Mouse (Mus musculus): ENCODE results near the gene Frmd4a. TPM values are rescaled to one million over a fixed set of nuclear protein-coding genes. Genes with fewer than 3 reads are reported as not detected.

Gene Frmd4a
- polyA plus RNA-seq, 1 experiment from 2014 or later = 3.8 TPM

DNA sequence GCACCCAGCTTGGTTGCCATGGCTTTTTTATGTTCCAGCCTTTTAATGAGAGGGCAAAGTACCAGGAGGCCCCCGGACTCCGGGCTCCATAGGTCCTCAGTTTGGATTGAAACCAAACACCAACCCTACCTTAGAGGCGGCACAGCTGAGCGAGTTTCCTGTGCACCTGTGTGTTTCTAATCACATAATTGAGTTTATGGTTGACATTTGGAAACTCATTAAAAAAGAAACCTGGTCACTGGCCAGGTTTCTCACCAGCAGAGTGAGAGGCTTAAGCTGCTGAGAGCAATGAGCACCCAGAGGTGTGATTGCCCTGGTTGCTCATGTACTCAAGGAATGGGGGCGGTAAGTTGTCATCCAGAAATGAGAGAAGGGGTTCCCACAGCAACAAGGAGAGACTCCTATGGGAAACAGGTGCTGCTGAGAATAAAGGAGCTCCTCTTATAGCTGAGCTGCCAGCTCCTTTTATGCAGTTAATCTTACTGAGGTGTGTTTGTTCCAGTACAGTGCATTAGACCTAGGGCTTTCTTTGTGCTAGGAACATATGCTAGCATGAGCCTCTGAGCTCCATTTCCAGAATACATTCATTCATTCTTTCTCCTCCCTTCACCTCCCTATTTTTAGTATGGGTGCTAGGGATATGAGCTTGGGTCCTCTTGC is 529.6 kb downstream of the Frmd4a start:
- no peak overlapping the region for H3K27ac ChIP-seq (replicated peaks)

DNA sequence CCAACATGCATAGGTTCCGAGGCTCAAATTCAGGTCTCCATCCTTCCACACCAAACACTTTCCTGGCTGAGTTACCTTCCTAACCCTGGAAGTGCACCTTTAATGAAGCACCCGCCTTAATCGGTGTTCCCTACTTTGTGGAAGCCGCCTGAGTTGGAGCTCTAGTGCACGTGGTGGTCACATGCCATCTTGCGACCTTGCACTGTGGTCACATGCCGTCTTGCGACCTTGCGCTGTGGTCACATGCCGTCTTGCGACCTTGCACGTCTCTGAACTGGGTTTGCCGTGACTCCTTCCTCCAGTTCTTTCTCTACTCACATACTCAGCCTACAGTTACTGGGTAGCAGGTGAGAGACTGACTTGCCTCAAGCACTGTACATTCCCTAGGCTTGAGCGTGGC is 531.8 kb downstream of the Frmd4a start:
- Histone ChIP-seq H3K36me3 (ENCODE audit: control insufficient read depth, insufficient read depth, low read length) (no peaks in the 10 kb centered on the region), H3K9me3 (ENCODE audit: control insufficient read depth, low read length) (no peaks in the 10 kb centered on the region), H3K27me3 (ENCODE audit: control insufficient read depth, insufficient read depth, low read length) (no peaks in the 10 kb centered on the region), H3K9ac (ENCODE audit: low read length) (no peak overlapping the region), H3K4me1 (replicated peaks; ENCODE audit: control insufficient read depth, insufficient read depth) (no peaks in the 10 kb centered on the region), H3K4me3 (ENCODE audit: low read depth, low read length) (no peak overlapping the region), H3K27ac (replicated peaks) (no peak overlapping the region), H3K4me2 (replicated peaks; ENCODE audit: low read depth) (no peak overlapping the region)
- TF ChIP-seq CTCF (IDR thresholded peaks at IDR 0.05; ENCODE audit: low read depth) (no peak), EP300 (optimal IDR thresholded peaks at IDR 0.05) (no peak)
- DNase-seq (ENCODE audit: low spot score) = no peak
- 87% methylated on average over 14 of the region's 14 CpGs for WGBS
- ATAC-seq (ENCODE audit: low FRiP score, low TSS enrichment) = 0 out of 2 replicates have a peak, but pooled peaks have one; percentile 28

More for the DNA sequence above, 529.6 kb downstream of the Frmd4a start:
- ATAC-seq (ENCODE audit: low FRiP score, low TSS enrichment) = no peak
- Histone ChIP-seq H3K36me3 (ENCODE audit: control insufficient read depth, insufficient read depth, low read length) (no peaks in the 10 kb centered on the region), H3K9me3 (ENCODE audit: control insufficient read depth, low read length) (no peaks in the 10 kb centered on the region), H3K4me3 (ENCODE audit: low read depth, low read length) (no peak overlapping the region), H3K4me2 (replicated peaks; ENCODE audit: low read depth) (no peak overlapping the region), H3K9ac (ENCODE audit: low read length) (no peak overlapping the region), H3K27me3 (ENCODE audit: control insufficient read depth, insufficient read depth, low read length) (no peaks in the 10 kb centered on the region), H3K4me1 (replicated peaks; ENCODE audit: control insufficient read depth, insufficient read depth) (no peaks in the 10 kb centered on the region)
- 65% methylated on average over 5 of the region's 5 CpGs for WGBS
- no peak for DNase-seq (ENCODE audit: low spot score)
- TF ChIP-seq EP300 (optimal IDR thresholded peaks at IDR 0.05) (no peak), CTCF (IDR thresholded peaks at IDR 0.05; ENCODE audit: low read depth) (no peak)

DNA sequence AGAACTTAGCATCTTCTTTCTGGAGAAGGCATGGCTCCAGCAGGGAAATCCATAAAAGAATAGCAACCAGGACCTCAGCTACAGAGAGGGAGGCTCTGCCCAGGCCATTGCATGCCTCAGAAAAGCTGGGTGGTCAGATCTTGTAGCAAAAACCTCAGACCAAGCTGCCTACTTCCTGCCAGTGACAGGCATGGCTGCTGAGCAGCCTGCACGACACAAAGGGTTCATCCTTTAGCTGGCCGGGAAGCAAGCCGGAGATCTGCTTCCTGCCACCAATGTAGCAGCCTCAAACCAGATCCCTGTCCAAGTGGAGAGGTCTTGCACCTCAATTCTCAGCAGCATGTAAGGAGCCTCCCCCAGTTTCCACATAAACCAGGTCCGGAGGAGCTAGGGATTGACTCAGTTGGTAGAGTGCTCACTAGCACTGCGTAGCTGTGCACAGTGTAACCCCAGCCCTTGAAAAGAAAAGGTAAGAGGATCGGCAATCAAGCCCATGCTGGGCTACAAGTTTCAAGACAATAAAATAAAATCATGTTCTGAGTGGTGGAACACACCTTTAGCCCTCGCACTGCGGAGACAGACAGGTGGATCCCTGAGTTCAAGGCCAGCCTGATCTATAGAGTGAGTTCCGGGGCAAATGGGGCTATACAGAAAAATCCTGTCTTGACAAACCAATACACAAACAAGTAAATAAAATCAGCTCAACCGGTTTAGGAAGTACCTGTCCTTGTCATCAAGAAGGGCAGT is 532.7 kb downstream of the Frmd4a start:
- no peak overlapping the region for H3K27ac ChIP-seq (replicated peaks)
- H3K36me3 ChIP-seq (ENCODE audit: control insufficient read depth, insufficient read depth, low read length) = no peaks in the 10 kb centered on the region
- DNase-seq (ENCODE audit: low spot score) (no peak), ATAC-seq (ENCODE audit: low FRiP score, low TSS enrichment) (peak; percentile 43; the same call in 1 of the 2 replicates)
- H3K4me1 ChIP-seq (replicated peaks; ENCODE audit: control insufficient read depth, insufficient read depth) = no peaks in the 10 kb centered on the region
- TF ChIP-seq EP300 (optimal IDR thresholded peaks at IDR 0.05) = no peak
- TF ChIP-seq CTCF (IDR thresholded peaks at IDR 0.05; ENCODE audit: low read depth) = no peak
- H3K9ac ChIP-seq (ENCODE audit: low read length) = no peak overlapping the region
- 82% methylated on average over 10 of the region's 10 CpGs for WGBS
- no peak overlapping the region for H3K4me3 ChIP-seq (ENCODE audit: low read depth, low read length)
- no peaks in the 10 kb centered on the region for H3K27me3 ChIP-seq (ENCODE audit: control insufficient read depth, insufficient read depth, low read length)
- H3K9me3 ChIP-seq (ENCODE audit: control insufficient read depth, low read length) = no peaks in the 10 kb centered on the region
- H3K4me2 ChIP-seq (replicated peaks; ENCODE audit: low read depth) = no peak overlapping the region

DNA sequence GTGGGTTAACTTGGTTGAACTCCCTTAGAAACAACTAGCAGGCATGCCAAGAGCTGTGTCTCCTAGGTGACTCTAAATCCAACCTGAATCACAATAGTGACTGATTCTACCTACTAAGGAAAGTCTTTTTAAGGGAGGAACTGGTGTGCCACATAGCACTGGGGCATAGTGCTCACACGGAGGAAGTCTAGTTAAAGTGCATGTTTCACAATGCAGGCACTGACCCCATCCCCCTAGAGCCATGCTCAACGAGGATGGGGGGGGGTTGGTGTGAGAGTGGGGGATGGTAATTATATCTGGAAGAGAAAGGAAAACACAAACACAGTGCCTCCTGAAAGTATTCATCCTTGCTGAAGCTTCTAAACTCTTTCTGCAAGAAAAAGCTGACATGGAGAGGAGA is 533.9 kb downstream of the Frmd4a start:
- no peak for DNase-seq (ENCODE audit: low spot score)

DNA sequence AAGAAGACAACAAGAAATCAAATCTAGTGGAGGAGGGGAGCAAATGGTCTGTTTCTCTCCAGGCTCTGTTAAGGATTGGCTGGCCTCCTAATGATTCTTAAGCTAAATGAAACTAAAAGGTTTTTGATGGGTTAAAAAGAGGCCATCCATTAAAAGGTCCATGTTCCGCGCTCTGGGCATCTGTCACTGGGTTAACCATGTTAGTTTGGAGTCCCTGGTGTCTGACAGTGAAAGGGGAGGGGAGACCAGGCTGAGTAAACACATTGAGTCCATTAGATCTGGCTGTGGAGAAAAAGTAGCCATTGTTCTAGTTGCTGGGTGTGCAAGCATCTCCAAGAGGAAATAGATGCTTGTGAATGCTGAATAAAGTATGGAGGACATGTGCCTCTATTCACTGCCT is 534.3 kb downstream of the Frmd4a start:
- TF ChIP-seq EP300 (optimal IDR thresholded peaks at IDR 0.05) = no peak
- TF ChIP-seq CTCF (IDR thresholded peaks at IDR 0.05; ENCODE audit: low read depth) = no peak
- 81% methylated on average over 2 of the region's 2 CpGs for WGBS
- no peak overlapping the region for H3K9ac ChIP-seq (ENCODE audit: low read length)
- H3K36me3 ChIP-seq (ENCODE audit: control insufficient read depth, insufficient read depth, low read length) = no peaks in the 10 kb centered on the region
- H3K27ac ChIP-seq (replicated peaks) = no peak overlapping the region
- ATAC-seq (ENCODE audit: low FRiP score, low TSS enrichment) (no peak), DNase-seq (ENCODE audit: low spot score) (no peak)
- H3K27me3 ChIP-seq (ENCODE audit: control insufficient read depth, insufficient read depth, low read length) = no peaks in the 10 kb centered on the region
- no peak overlapping the region for H3K4me2 ChIP-seq (replicated peaks; ENCODE audit: low read depth)
- no peak overlapping the region for H3K4me3 ChIP-seq (ENCODE audit: low read depth, low read length)
- H3K9me3 ChIP-seq (ENCODE audit: control insufficient read depth, low read length) = no peaks in the 10 kb centered on the region
- H3K4me1 ChIP-seq (replicated peaks; ENCODE audit: control insufficient read depth, insufficient read depth) = 0 out of 2 replicates have a peak, but pooled peaks cover 2% of the 10 kb centered on the region

More for the DNA sequence above, 533.9 kb downstream of the Frmd4a start:
- WGBS = 45% methylated on average over 2 of the region's 2 CpGs
- H3K27me3 ChIP-seq (ENCODE audit: control insufficient read depth, insufficient read depth, low read length) = no peaks in the 10 kb centered on the region
- no peak overlapping the region for H3K9ac ChIP-seq (ENCODE audit: low read length)
- H3K9me3 ChIP-seq (ENCODE audit: control insufficient read depth, low read length) = no peaks in the 10 kb centered on the region
- H3K36me3 ChIP-seq (ENCODE audit: control insufficient read depth, insufficient read depth, low read length) = no peaks in the 10 kb centered on the region
- no peak overlapping the region for H3K4me2 ChIP-seq (replicated peaks; ENCODE audit: low read depth)
- no peak overlapping the region for H3K4me3 ChIP-seq (ENCODE audit: low read depth, low read length)
- H3K4me1 ChIP-seq (replicated peaks; ENCODE audit: control insufficient read depth, insufficient read depth) = no peaks in the 10 kb centered on the region
- no peak for ATAC-seq (ENCODE audit: low FRiP score, low TSS enrichment)
- H3K27ac ChIP-seq (replicated peaks) = no peak overlapping the region
- TF ChIP-seq EP300 (optimal IDR thresholded peaks at IDR 0.05) (no peak), CTCF (IDR thresholded peaks at IDR 0.05; ENCODE audit: low read depth) (no peak)

DNA sequence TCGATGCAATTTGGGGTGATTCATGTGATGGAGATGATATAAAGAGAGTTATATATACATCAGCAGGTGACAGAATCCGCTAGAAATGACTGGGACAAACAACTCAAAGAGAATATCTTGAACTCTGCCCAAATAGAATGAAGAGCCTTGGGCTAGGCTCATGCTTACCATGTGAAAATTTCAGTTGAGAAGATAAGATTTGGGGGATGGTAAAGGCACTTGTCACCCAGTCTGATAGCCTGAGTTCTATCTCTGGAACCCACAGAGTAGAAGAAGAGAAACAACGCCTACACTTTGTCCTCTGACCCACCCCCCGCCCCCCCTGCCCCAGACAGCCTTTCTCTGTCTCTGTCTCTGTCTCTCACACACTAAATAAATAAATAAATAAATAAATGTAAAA is 535.0 kb downstream of the Frmd4a start:
- TF ChIP-seq EP300 (optimal IDR thresholded peaks at IDR 0.05) = no peak
- no peak for TF ChIP-seq CTCF (IDR thresholded peaks at IDR 0.05; ENCODE audit: low read depth)
- no peak overlapping the region for H3K4me3 ChIP-seq (ENCODE audit: low read depth, low read length)
- no peaks in the 10 kb centered on the region for H3K36me3 ChIP-seq (ENCODE audit: control insufficient read depth, insufficient read depth, low read length)
- 0 out of 2 replicates have a peak, but pooled peaks cover 4% of the 10 kb centered on the region for H3K4me1 ChIP-seq (replicated peaks; ENCODE audit: control insufficient read depth, insufficient read depth)
- H3K9me3 ChIP-seq (ENCODE audit: control insufficient read depth, low read length) = no peaks in the 10 kb centered on the region
- no peak overlapping the region for H3K27ac ChIP-seq (replicated peaks)
- WGBS = 91% methylated on average over 4 of the region's 4 CpGs
- ATAC-seq (ENCODE audit: low FRiP score, low TSS enrichment) = no peak
- DNase-seq (ENCODE audit: low spot score) = no peak
- H3K9ac ChIP-seq (ENCODE audit: low read length) = no peak overlapping the region
- H3K27me3 ChIP-seq (ENCODE audit: control insufficient read depth, insufficient read depth, low read length) = no peaks in the 10 kb centered on the region
- H3K4me2 ChIP-seq (replicated peaks; ENCODE audit: low read depth) = no peak overlapping the region

Data from stomach, postnatal 0 days (tissue).